In genomic region chr4:117202046-117202991, GRCm38 (mm10) we compare ENCODE assay signal across 8 mouse cellular contexts. TPM values are rescaled to one million over a fixed set of nuclear protein-coding genes. Genes with fewer than 3 reads are reported as not detected.
DNase-seq lines count a peak whose midpoint lies in the region; ATAC-seq and TF ChIP-seq lines count a peak whose summit lies in the region.

No protein-coding gene starts in this region.

- peak overlapping the region; percentile 57 for H3K27ac ChIP-seq in forebrain, embryonic 12.5 days
- H3K27ac ChIP-seq in hindbrain, postnatal 0 days, result 0 out of 2 replicates have a peak overlapping the region, but pooled peaks have one; percentile 8
- peak overlapping the region; percentile 23; the same call in 1 of the 2 replicates for H3K27ac ChIP-seq in liver, embryonic 13.5 days

- peak overlapping the region; percentile 48 for H3K4me2 ChIP-seq in forebrain, embryonic 12.5 days
- peak overlapping the region; percentile 52 for H3K4me2 ChIP-seq in hindbrain, postnatal 0 days (ENCODE audit: low read depth, low read length)
- H3K4me2 ChIP-seq in liver, embryonic 13.5 days, result peak overlapping the region; percentile 46

- peak overlapping the region; percentile 22 for H3K4me3 ChIP-seq in forebrain, embryonic 12.5 days (replicated peaks)
- H3K4me3 ChIP-seq in hindbrain, postnatal 0 days (ENCODE audit: low read length), result peak overlapping the region; percentile 21
- peak overlapping the region; percentile 19; the same call in 1 of the 2 replicates for H3K4me3 ChIP-seq in liver, embryonic 13.5 days (replicated peaks)

- no peaks in the 10 kb centered on the region for H3K9me3 ChIP-seq in forebrain, embryonic 12.5 days
- H3K9me3 ChIP-seq in hindbrain, postnatal 0 days (ENCODE audit: low read length), result no peaks in the 10 kb centered on the region
- H3K9me3 ChIP-seq in liver, embryonic 13.5 days (replicated peaks), result no peaks in the 10 kb centered on the region

- no peaks in the 10 kb centered on the region for H3K27me3 ChIP-seq in forebrain, embryonic 12.5 days
- no peaks in the 10 kb centered on the region for H3K27me3 ChIP-seq in hindbrain, postnatal 0 days (ENCODE audit: insufficient read depth, low read length)
- no peaks in the 10 kb centered on the region for H3K27me3 ChIP-seq in liver, embryonic 13.5 days

- TF ChIP-seq CTCF in hindbrain, postnatal 0 days (IDR thresholded peaks at IDR 0.05; ENCODE audit: low read depth), result peak; percentile 78

- peaks cover 6% of the 10 kb centered on the region; the same call in 1 of the 2 replicates for H3K4me1 ChIP-seq in forebrain, embryonic 12.5 days
- no peaks in the 10 kb centered on the region for H3K4me1 ChIP-seq in hindbrain, postnatal 0 days (ENCODE audit: insufficient read depth, low read length)
- H3K4me1 ChIP-seq in liver, embryonic 13.5 days (replicated peaks), result peaks cover 6% of the 10 kb centered on the region; the same call in 1 of the 2 replicates

- peak; percentile 42 to 55 for DNase-seq in layer of hippocampus, postnatal 10 days (ENCODE audit: low spot score in 2 of 2)
- DNase-seq in layer of hippocampus, postnatal 36 days, result no peak
- peak; percentile 65 for DNase-seq in adipocyte (ENCODE audit: low spot score)
- DNase-seq in hindbrain, postnatal 0 days (ENCODE audit: low spot score), result peak; percentile 83
- DNase-seq in liver, embryonic 13.5 days, result peak; percentile 25
- DNase-seq in naive thymus-derived CD4-positive, alpha-beta T cell, adult 2 months (ENCODE audit: low read depth), result peak; percentile 91
- peak; percentile 63 for DNase-seq in thymus, postnatal 4 days

- ATAC-seq in forebrain, embryonic 12.5 days (ENCODE audit: low FRiP score), result peak; percentile 79
- ATAC-seq in hindbrain, postnatal 0 days, result peak; percentile 90
- peak; percentile 96 for ATAC-seq in liver, embryonic 13.5 days (ENCODE audit: low read depth)

- H3K9ac ChIP-seq in forebrain, embryonic 12.5 days, result peak overlapping the region; percentile 51
- peak overlapping the region; percentile 34 for H3K9ac ChIP-seq in hindbrain, postnatal 0 days (replicated peaks; ENCODE audit: low read length)
- H3K9ac ChIP-seq in liver, embryonic 13.5 days, result no peak overlapping the region

- no peaks in the 10 kb centered on the region for H3K36me3 ChIP-seq in forebrain, embryonic 12.5 days (replicated peaks)
- no peaks in the 10 kb centered on the region for H3K36me3 ChIP-seq in hindbrain, postnatal 0 days (ENCODE audit: insufficient read depth, low read length)
- H3K36me3 ChIP-seq in liver, embryonic 13.5 days, result no peaks in the 10 kb centered on the region

- under 1% methylated on average over 25 of the region's 25 CpGs for WGBS in forebrain, embryonic 12.5 days
- WGBS in hindbrain, postnatal 0 days, result 2% methylated on average over 25 of the region's 25 CpGs
- under 1% methylated on average over 25 of the region's 25 CpGs for WGBS in liver, embryonic 13.5 days (ENCODE audit: insufficient replicate concordance)

RNA-seq across cellular contexts. Expression of gene Kif2c, which starts 19.9 kb away (rescaled TPM):
- 1 to 10 TPM; 2.5 to 2.8 TPM for total RNA-seq in layer of hippocampus, postnatal 10 days (2021)
- under 1 TPM; 0.40 to 0.46 TPM for total RNA-seq in layer of hippocampus, postnatal 36 days (2021)
- polyA plus RNA-seq in forebrain, embryonic 12.5 days (2016; fragmentation: Nextera tagmentation; extraction: Ambion mirVana), result 97.4 and 101 TPM in 2 replicates
- total RNA-seq in hindbrain, postnatal 0 days (2014; rRNA removed), result 5.0 and 8.4 TPM in 2 replicates
- 6.9 and 10.1 TPM in 2 replicates for polyA plus RNA-seq in hindbrain, postnatal 0 days (2015; fragmentation: Nextera tagmentation; extraction: Ambion mirVana)
- polyA plus RNA-seq in liver, embryonic 13.5 days (2015; fragmentation: Nextera tagmentation; extraction: Ambion mirVana), result 35.8 and 43.1 TPM in 2 replicates

RNA-seq across cellular contexts. Expression of gene Rps8, which starts 46.3 kb away (rescaled TPM):
- total RNA-seq in layer of hippocampus, postnatal 10 days (2021), result 100 to 1,000 TPM; 556 to 596 TPM
- total RNA-seq in layer of hippocampus, postnatal 36 days (2021), result 100 to 1,000 TPM; 503 to 512 TPM
- 668 and 669 TPM in 2 replicates for polyA plus RNA-seq in forebrain, embryonic 12.5 days (2016; fragmentation: Nextera tagmentation; extraction: Ambion mirVana)
- 463 and 470 TPM in 2 replicates for total RNA-seq in hindbrain, postnatal 0 days (2014; rRNA removed)
- polyA plus RNA-seq in hindbrain, postnatal 0 days (2015; fragmentation: Nextera tagmentation; extraction: Ambion mirVana), result 523 and 530 TPM in 2 replicates
- polyA plus RNA-seq in liver, embryonic 13.5 days (2015; fragmentation: Nextera tagmentation; extraction: Ambion mirVana), result 877 and 919 TPM in 2 replicates

RNA-seq across cellular contexts. Expression of gene Tmem53, which starts 49.4 kb away (rescaled TPM):
- total RNA-seq in layer of hippocampus, postnatal 10 days (2021), result 1 to 10 TPM; 5.0 to 6.2 TPM
- 1 to 10 TPM; 4.8 to 6.1 TPM for total RNA-seq in layer of hippocampus, postnatal 36 days (2021)
- polyA plus RNA-seq in forebrain, embryonic 12.5 days (2016; fragmentation: Nextera tagmentation; extraction: Ambion mirVana), result 7.8 and 8.4 TPM in 2 replicates
- 7.5 and 16.5 TPM in 2 replicates for total RNA-seq in hindbrain, postnatal 0 days (2014; rRNA removed)
- polyA plus RNA-seq in hindbrain, postnatal 0 days (2015; fragmentation: Nextera tagmentation; extraction: Ambion mirVana), result 14.0 and 14.5 TPM in 2 replicates
- 3.5 and 3.6 TPM in 2 replicates for polyA plus RNA-seq in liver, embryonic 13.5 days (2015; fragmentation: Nextera tagmentation; extraction: Ambion mirVana)

RNA-seq across cellular contexts. Expression of gene Armh1, which starts 49.6 kb away (rescaled TPM):
- total RNA-seq in layer of hippocampus, postnatal 10 days (2021), result 1 to 10 TPM; 2.3 to 3.7 TPM
- under 1 TPM; 0.43 to 0.82 TPM for total RNA-seq in layer of hippocampus, postnatal 36 days (2021)
- 0.23 and 0.33 TPM in 2 replicates for polyA plus RNA-seq in forebrain, embryonic 12.5 days (2016; fragmentation: Nextera tagmentation; extraction: Ambion mirVana)
- 3.2 and 3.6 TPM in 2 replicates for total RNA-seq in hindbrain, postnatal 0 days (2014; rRNA removed)
- polyA plus RNA-seq in hindbrain, postnatal 0 days (2015; fragmentation: Nextera tagmentation; extraction: Ambion mirVana), result 2.6 and 3.0 TPM in 2 replicates
- not detected in 2 replicates for polyA plus RNA-seq in liver, embryonic 13.5 days (2015; fragmentation: Nextera tagmentation; extraction: Ambion mirVana)

Comparison
In these comparisons a context has a peak if more than half of its experiments do, and no peak if none do; other contexts are left out.
1. DNase-seq: peak in layer of hippocampus, postnatal 10 days (2 of 2), adipocyte (single experiment), hindbrain, postnatal 0 days (single experiment), liver, embryonic 13.5 days (single experiment), naive thymus-derived CD4-positive, alpha-beta T cell, adult 2 months (single experiment) and thymus, postnatal 4 days (single experiment); none in layer of hippocampus, postnatal 36 days (0 of 2).
2. Peak in every context shown above with its lines, with median percentiles within 50 percentile points of each other: ATAC-seq, H3K27ac ChIP-seq, H3K4me2 ChIP-seq and H3K4me3 ChIP-seq.